Mouse (Mus musculus) 3T3-L1 (cell line): Measurements from ENCODE around the gene Pip4k2b.
A peak's percentile ranks its signal among the peaks of the same experiment; 100 is the strongest.
"Not testable (repeated sequence)": the region's sequence is repeated elsewhere in the genome, so short reads cannot be mapped to it uniquely, and the experiment has no call there.

Source experiments
- DNase-seq: peaks from one replicate; pipeline ENCODE4 v3.0.0-alpha.2; 2015; ENCODE audit warnings: low read depth, low spot score

The Pip4k2b gene

GRCm38 (mm10) chr11:97753277-97753676, 8.8 kb upstream of the Pip4k2b start:
- no peak for DNase-seq

GRCm38 (mm10) chr11:97748496-97748895, 4.0 kb upstream of the Pip4k2b start:
- no peak for DNase-seq

GRCm38 (mm10) chr11:97747773-97748172, 3.3 kb upstream of the Pip4k2b start:
- DNase-seq = no peak

- no peak for DNase-seq
These were observed 822 bp upstream of the Pip4k2b start for GRCm38 (mm10) chr11:97745331-97745721.

GRCm38 (mm10) chr11:97744718-97745330, 320 bp upstream of the Pip4k2b start:
- DNase-seq = peak; percentile 100

- no peak for DNase-seq
These were observed 1.1 kb downstream of the Pip4k2b start for GRCm38 (mm10) chr11:97743423-97743822.

GRCm38 (mm10) chr11:97742591-97742990, 1.9 kb downstream of the Pip4k2b start:
- no peak for DNase-seq

- no peak for DNase-seq
These were observed 2.3 kb downstream of the Pip4k2b start for GRCm38 (mm10) chr11:97742157-97742556.

- DNase-seq = no peak
These were observed 4.3 kb downstream of the Pip4k2b start for GRCm38 (mm10) chr11:97740190-97740589.

- peak; percentile 37 for DNase-seq
These were observed 5.3 kb downstream of the Pip4k2b start for GRCm38 (mm10) chr11:97739155-97739554.

GRCm38 (mm10) chr11:97738703-97739102, 5.8 kb downstream of the Pip4k2b start:
- DNase-seq = peak; percentile 37

GRCm38 (mm10) chr11:97737600-97737999, 6.9 kb downstream of the Pip4k2b start:
- DNase-seq = peak; percentile 66

- no peak for DNase-seq
These were observed 7.9 kb downstream of the Pip4k2b start for GRCm38 (mm10) chr11:97736645-97737044.

GRCm38 (mm10) chr11:97734810-97735209, 9.7 kb downstream of the Pip4k2b start:
- DNase-seq = not testable (repeated sequence)

- no peak for DNase-seq
These were observed 10.8 kb downstream of the Pip4k2b start for GRCm38 (mm10) chr11:97733689-97734088.

GRCm38 (mm10) chr11:97728730-97729129, 15.8 kb downstream of the Pip4k2b start:
- no peak for DNase-seq

GRCm38 (mm10) chr11:97728311-97728710, 16.2 kb downstream of the Pip4k2b start:
- DNase-seq = no peak

GRCm38 (mm10) chr11:97723709-97724108, 20.8 kb downstream of the Pip4k2b start:
- DNase-seq = no peak

GRCm38 (mm10) chr11:97721338-97721737, 23.2 kb downstream of the Pip4k2b start:
- no peak for DNase-seq

- DNase-seq = no peak
These were observed 25.5 kb downstream of the Pip4k2b start for GRCm38 (mm10) chr11:97719041-97719440.

- DNase-seq = no peak
These were observed 26.1 kb downstream of the Pip4k2b start for GRCm38 (mm10) chr11:97718281-97718860.

- DNase-seq = no peak
These were observed 26.9 kb downstream of the Pip4k2b start for GRCm38 (mm10) chr11:97717369-97718280.
